Mouse (Mus musculus) kidney, adult 11 months (tissue): Measurements from ENCODE around the gene Rpp21.

Experiments used
- DNase-seq: peaks from one replicate; pipeline ENCODE4 v3.0.0; 2022

Gene Rpp21

GRCm38 (mm10) chr17:36257969-36258368 is at the start of gene Rpp21:
Gene Rpp21, minus strand, starts transcription at chr17:36258069.
- no peak for DNase-seq

GRCm38 (mm10) chr17:36286390-36286789 is 28.5 kb upstream of the Rpp21 start, which contains the start of gene H2-M10.2:
Gene H2-M10.2, minus strand, starts transcription at chr17:36286490.
- DNase-seq = no peak

GRCm38 (mm10) chr17:36281521-36282245 is 23.8 kb upstream of the Rpp21 start:
- no peak for DNase-seq

GRCm38 (mm10) chr17:36274776-36275175 is 16.9 kb upstream of the Rpp21 start:
- DNase-seq = no peak

- DNase-seq = no peak
These were observed 15.9 kb upstream of the Rpp21 start for GRCm38 (mm10) chr17:36273796-36274195.

GRCm38 (mm10) chr17:36272643-36273366 is 14.9 kb upstream of the Rpp21 start:
- DNase-seq = no peak

GRCm38 (mm10) chr17:36271586-36272256 is 13.9 kb upstream of the Rpp21 start, which contains the start of gene Trim39:
Gene Trim39, minus strand, starts transcription at chr17:36272247.
- DNase-seq = peak; percentile 89

- DNase-seq = peak; percentile 87
These were observed 13.2 kb upstream of the Rpp21 start for GRCm38 (mm10) chr17:36270956-36271585.

GRCm38 (mm10) chr17:36265834-36266233 is 8.0 kb upstream of the Rpp21 start:
- DNase-seq = no peak

- DNase-seq = no peak
These were observed 6.5 kb upstream of the Rpp21 start for GRCm38 (mm10) chr17:36264273-36264925.

GRCm38 (mm10) chr17:36261511-36262166 is 3.8 kb upstream of the Rpp21 start:
- no peak for DNase-seq

- DNase-seq = peak; percentile 77
These were observed 475 bp downstream of the Rpp21 start for GRCm38 (mm10) chr17:36257241-36257947.

GRCm38 (mm10) chr17:36253087-36253600 is 4.7 kb downstream of the Rpp21 start:
- DNase-seq = no peak

GRCm38 (mm10) chr17:36252250-36252876 is 5.5 kb downstream of the Rpp21 start:
- no peak for DNase-seq

GRCm38 (mm10) chr17:36248886-36249285 is 9.0 kb downstream of the Rpp21 start:
- no peak for DNase-seq

GRCm38 (mm10) chr17:36245741-36246140 is 12.1 kb downstream of the Rpp21 start:
- DNase-seq = no peak

- no peak for DNase-seq
These were observed 13.8 kb downstream of the Rpp21 start for GRCm38 (mm10) chr17:36244031-36244430.

GRCm38 (mm10) chr17:36240637-36241213 is 17.1 kb downstream of the Rpp21 start:
- DNase-seq = no peak

- DNase-seq = no peak
These were observed 20.4 kb downstream of the Rpp21 start for GRCm38 (mm10) chr17:36237321-36237921.

GRCm38 (mm10) chr17:36235300-36235699 is 22.6 kb downstream of the Rpp21 start:
- DNase-seq = peak; percentile 61
